Mouse (Mus musculus): ENCODE data around the gene Gm20696.

Gm20696 gene

DNA sequence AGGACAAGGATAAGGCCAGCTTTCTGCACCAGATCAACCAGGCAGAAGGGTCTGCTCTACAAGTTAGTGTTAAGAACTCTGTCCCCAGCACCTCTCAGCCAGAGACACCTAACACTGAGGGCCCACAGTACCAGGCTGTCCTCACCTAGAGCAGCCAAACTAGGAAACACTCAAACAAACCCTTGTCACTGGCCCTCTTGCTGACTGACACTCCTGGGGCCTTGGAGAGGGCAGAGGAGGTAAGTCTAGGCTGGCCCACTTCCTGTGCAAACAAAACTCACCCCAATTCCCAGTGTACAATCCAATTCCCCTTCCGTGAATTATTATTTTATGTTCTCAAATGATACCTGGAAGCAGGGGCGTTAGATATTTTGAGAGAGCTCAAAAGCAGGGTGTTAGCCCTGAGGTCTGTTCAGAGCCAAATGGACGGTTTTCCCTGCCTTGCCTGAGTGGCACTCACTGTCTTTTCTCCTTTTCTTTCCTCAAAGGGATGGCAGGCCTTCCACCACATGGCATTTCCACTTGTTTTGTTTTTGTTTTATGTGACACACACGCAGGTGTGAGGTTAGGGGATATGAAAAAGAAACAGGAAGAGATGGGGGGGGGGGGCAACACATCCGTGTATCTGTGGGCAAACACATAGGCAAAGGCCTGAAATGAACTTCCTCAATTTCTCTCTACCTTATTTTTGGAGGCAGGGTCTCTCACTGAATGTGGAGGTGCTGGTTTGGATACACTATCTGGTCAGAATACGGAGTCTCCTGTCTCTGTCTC, 363.7 kb downstream of the Gm20696 start:
- DNase-seq (ENCODE audit: extremely low spot score, low read depth, low spot score) = no peak

- DNase-seq (ENCODE audit: extremely low spot score, low read depth, low spot score) = no peak
Measured at GRCm38 (mm10) chr6:99301923-99302322, 364.7 kb downstream of the Gm20696 start.

GRCm38 (mm10) chr6:99300235-99300634, 366.4 kb downstream of the Gm20696 start:
- no peak for DNase-seq (ENCODE audit: extremely low spot score, low read depth, low spot score)

DNA sequence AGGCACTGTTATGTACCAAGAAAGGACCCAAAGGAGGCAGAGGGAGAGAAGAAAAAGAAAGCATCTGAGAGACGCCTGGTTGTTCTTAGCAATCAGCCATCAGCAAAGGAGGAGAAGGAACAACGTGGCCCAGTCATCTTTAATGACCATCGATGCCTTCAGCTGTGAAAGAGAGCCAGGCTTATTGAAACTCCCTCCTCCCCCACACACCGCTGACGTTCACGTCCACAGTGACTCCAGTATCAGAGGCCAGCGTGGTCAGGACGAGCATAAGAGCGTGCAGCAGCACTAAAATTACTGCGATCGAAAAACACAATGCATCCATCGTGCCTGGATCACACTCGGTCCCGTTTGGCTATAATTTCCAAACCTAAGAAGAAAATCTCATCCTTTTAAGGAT, 367.4 kb downstream of the Gm20696 start:
- DNase-seq (ENCODE audit: extremely low spot score, low read depth, low spot score) = no peak

DNA sequence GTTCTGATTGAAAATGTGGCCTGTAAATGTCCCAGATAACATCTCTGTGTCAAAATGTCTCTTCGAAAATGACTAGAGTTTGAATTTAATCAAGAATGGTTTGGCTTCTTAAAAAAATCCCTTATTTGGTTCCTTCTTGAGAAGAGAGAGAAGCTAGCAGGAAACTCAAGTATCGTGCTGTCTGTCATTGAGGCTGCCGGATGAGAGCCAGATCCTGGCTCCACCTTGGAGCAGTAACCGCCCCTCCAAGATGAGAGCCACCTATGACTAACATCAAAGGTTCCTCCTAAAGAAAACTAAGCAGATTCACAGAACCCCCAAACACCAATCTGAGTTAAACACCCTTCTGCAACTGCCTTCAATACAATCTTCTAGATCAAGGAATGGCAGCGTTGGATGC, 369.1 kb downstream of the Gm20696 start:
- no peak for DNase-seq (ENCODE audit: extremely low spot score, low read depth, low spot score)

GRCm38 (mm10) chr6:99295495-99295894, 371.1 kb downstream of the Gm20696 start:
- DNase-seq (ENCODE audit: extremely low spot score, low read depth, low spot score) = no peak

GRCm38 (mm10) chr6:99289220-99289619, 377.4 kb downstream of the Gm20696 start:
- no peak for DNase-seq (ENCODE audit: extremely low spot score, low read depth, low spot score)

DNA sequence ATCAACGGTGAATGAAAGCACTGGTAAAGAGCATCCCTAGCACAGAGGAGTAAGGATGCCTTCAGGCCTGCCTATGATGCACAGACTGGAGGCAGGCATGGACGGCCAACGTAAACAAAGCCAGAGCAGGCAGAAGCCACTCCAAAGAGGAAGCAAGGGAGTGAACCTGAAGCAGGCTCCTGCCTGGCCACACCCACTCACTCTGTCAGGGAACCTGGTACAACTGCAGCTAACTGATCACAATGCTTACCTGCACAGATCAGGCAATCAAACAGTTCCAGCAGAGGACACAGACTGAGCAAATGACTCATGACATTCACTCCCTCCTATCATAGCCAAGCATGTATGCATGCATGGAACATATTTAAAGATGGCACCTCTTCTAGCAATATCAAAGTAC, 381.6 kb downstream of the Gm20696 start:
- DNase-seq (ENCODE audit: extremely low spot score, low read depth, low spot score) = no peak

DNA sequence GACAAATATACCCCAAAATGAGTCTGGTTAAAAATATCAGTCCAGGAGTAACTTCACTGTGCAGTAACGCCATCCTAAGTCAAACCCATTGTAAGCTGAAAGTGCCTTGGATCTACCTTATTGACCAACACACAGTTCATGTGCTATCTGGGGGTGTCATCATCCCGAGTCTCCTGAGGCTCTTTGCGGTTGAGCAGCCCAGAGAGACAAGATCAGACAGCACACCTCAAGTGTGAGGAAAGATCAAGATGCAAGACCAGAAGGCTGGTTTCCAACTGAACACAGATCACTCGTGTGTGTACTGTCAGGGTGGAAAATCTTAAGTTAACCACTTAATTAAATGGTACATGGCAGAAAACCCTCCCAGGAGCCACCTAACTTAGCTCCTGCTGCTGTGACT, 382.6 kb downstream of the Gm20696 start:
- DNase-seq (ENCODE audit: extremely low spot score, low read depth, low spot score) = no peak

DNA sequence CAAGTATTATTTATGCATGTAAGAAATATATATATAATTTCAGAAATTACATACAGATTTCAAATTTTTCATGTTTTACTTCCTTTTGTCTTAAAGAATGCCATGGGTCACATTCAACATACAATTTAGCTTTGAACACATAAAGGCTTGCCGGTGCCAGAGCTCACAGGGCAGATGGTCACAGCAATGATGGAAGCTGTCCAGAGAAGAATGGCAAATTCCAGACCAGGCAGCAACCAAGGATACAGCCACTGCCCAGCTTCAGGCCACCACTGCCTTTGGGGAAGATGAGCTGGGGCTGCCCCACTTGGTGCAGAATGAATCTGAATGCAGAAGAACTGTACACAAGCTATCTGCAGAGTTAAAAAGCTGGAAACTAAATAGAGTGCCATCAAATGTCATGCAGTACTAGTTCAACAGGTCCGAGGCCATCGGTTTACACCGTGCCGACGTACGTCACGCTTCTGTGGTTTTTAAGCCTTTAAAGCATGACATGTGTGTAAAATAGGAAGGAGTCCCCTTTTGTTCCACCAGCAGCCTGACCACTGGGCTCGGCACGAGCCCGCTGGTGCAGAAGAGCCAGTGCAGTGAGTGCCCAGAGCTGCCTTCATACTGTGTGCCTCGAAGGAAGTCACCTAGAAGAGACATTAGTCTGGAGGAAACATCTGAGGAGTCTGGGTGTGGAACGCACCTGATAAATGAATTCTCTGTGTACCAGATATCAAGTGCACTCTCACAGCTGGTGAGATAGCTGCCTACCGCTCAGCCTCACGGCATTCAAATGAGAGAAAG, 383.5 kb downstream of the Gm20696 start:
- DNase-seq (ENCODE audit: extremely low spot score, low read depth, low spot score) = no peak

- DNase-seq (ENCODE audit: extremely low spot score, low read depth, low spot score) = no peak
Measured at GRCm38 (mm10) chr6:99281433-99281832, 385.2 kb downstream of the Gm20696 start.

- no peak for DNase-seq (ENCODE audit: extremely low spot score, low read depth, low spot score)
Measured at GRCm38 (mm10) chr6:99280619-99281018, 386.0 kb downstream of the Gm20696 start.

GRCm38 (mm10) chr6:99277251-99277650, 389.3 kb downstream of the Gm20696 start:
- DNase-seq (ENCODE audit: extremely low spot score, low read depth, low spot score) = no peak

DNA sequence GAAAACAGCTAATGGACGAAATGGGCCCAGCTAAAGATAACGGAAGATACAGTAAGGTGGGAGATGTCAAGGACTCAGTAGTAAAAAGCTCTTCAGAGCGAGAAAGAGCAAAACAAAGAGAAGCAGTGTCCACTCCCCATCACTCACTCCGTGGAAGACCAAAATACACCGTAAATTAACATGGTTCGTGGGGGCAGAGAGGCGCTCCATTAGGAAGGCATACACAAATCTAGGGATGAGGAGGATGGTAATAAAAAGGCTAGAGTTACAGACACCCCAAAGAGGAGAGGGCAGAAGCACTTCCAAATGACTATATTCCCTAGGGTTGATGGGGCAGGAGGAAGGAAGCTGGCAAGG, 390.3 kb downstream of the Gm20696 start:
- no peak for DNase-seq (ENCODE audit: extremely low spot score, low read depth, low spot score)

DNA sequence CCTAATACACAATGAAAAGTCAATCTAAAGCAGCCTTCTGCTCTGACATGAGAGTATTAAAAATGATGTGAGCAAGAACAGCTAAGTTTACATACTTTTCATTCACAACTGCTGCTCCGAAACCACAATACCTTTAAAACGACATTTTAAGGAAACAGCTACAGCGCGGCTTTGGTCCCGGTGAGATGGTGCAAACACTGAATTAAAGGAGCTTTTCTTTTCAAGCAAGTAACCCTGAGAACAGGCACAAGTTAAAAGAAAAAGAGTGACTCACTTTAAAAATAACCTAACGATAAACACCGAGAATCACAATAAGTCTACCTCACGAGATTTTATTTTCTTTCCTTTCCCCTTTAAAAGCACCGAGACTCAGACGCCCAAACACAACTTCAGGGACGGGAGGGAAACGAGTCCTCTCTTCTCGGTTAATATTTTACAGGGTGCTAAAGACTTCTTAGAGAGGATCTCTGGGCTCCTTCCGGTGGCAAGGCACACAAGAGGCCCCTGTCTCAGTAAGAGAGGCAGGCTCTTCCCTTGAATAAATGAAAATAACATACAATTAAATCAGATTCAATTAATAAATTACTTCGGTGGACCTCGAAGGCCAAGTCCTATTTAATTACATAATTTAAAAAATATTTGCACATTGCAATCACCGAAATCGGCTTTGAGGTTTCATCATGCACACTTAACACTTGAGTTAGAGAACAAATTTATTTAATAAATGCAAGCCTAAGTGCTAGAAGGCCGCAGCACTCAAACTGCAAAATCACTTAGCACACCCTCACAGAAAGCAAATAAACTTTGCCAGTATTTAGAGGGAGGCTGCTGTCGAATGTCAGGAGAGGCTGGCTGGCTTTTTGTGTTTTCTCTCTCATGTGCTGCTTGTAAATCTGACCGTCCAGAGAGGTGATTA, 391.0 kb downstream of the Gm20696 start:
- DNase-seq (ENCODE audit: extremely low spot score, low read depth, low spot score) = no peak

DNA sequence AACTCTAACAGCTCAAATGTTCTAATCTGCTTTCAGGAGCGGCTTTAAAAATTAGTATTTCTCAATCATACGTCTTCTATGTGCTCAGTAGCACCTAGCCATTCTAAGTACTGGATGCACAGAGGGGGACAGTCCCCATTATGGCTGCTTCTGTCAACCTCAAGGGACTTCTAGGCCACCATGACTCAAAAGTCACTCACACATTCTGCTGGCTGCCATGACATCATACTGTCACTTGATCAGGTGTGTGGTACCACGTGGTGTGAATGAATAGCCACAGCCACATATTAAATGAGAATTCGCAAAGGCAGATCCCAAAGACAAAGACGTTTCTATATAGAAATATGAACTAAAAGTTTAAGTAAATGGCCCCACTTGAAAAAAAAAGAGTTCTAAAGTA, 391.9 kb downstream of the Gm20696 start:
- DNase-seq (ENCODE audit: extremely low spot score, low read depth, low spot score) = no peak

GRCm38 (mm10) chr6:99274222-99274621, 392.4 kb downstream of the Gm20696 start:
- DNase-seq (ENCODE audit: extremely low spot score, low read depth, low spot score) = no peak

DNA sequence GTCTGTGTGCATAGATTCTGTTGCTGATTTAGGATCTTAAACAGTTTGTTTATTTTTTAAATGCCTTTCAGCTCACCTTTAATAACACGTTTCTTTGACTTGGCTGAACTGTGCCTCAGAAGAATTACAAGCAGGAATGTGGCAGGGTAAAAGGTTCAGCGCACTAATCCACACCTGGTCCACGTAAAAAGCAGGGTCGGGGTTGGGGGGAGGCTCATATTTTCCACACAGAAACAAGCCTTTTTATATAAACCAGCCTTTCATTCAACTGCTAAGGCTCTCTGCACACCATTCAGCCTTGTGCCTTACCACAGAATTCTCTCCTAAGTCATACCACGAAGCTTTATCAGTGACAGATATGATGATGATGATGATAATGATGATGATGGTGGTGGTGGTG, 393.4 kb downstream of the Gm20696 start:
- no peak for DNase-seq (ENCODE audit: extremely low spot score, low read depth, low spot score)

GRCm38 (mm10) chr6:99272174-99272573, 394.4 kb downstream of the Gm20696 start:
- no peak for DNase-seq (ENCODE audit: extremely low spot score, low read depth, low spot score)

DNA sequence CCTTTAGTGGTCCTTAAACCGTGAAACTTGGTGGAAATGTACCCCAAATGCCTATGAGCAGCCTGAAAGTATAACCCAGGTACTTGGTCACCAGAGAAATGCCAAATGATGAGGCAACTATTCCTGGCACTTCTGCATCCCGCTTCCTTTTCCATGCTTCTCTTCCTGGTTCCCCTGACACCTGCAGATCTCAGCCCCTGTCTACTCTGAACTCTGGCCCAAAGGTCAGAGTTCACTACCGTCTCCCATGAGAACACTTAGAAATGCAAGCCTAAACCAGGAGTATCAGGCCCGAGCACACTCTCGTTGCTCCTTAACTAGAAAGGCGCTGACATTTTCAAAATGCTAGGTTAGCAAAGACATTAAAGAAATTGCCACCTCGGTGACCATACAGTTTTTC, 394.9 kb downstream of the Gm20696 start:
- DNase-seq (ENCODE audit: extremely low spot score, low read depth, low spot score) = no peak

DNA sequence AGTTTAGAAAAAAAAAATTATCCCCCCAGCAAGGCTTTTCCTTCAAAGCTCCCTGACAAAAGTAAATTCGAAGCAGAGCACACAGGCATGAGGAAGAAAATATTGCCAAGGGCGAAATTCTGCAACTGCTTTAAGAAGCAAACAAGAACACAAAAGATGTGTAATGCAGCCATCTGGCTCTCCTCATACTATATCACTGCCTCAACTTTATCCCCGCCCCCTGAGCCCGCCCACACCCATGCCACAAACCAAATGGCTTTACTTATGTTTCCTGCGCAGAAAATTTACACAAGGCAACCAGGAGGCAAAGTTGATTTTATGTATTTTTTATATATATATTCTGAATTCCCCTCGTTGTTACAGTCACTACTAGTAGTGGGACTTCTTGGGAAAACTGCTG, 396.7 kb downstream of the Gm20696 start:
- no peak for DNase-seq (ENCODE audit: extremely low spot score, low read depth, low spot score)

All from hindlimb bud, embryonic 11.5 days (tissue).